Mouse (Mus musculus) lung, adult 18-20 months (tissue): ENCODE measurements at regions not wholly inside any gene's neighbourhood (a gene's known extent, or its start where the extent isn't known, plus 50 kb on each side); places are given as distances from the start of the nearest gene placed in this dataset.

Experiments used
- DNase-seq, 2 experiments: peaks; one replicate each; pipeline ENCODE4 v3.0.0; 2022; ENCODE audit warnings: mixed read lengths in 2 of 2

- no peak for DNase-seq
These were observed 132.7 kb upstream of the Foxn2 start for GRCm38 (mm10) chr17:88307826-88308225.

GRCm38 (mm10) chr17:88312876-88313275 lies 127.6 kb upstream of the Foxn2 start:
- DNase-seq, result no peak

GRCm38 (mm10) chr17:88316213-88316967 lies 124.1 kb upstream of the Foxn2 start:
- DNase-seq, result no peak

DNA sequence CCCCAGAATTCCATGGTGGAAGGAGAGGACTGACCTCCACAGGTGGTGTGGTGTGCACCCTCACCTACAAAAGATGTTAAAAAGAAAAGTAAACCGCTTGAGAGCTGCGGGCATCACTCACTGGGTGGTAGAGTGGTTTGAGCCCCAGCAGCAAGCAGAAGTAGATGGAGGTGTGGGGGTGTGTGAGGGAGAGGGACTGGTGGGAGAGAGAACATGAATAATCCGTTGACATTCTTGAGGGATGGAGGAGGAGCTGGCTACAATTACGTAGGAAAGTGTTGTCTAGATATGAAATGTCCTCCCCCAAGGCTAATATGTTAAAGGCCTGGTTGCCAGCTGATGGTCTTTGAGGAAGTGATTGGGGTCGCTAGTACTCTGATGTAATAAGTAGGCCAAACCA lies 123.2 kb upstream of the Foxn2 start:
- DNase-seq, result no peak

DNA sequence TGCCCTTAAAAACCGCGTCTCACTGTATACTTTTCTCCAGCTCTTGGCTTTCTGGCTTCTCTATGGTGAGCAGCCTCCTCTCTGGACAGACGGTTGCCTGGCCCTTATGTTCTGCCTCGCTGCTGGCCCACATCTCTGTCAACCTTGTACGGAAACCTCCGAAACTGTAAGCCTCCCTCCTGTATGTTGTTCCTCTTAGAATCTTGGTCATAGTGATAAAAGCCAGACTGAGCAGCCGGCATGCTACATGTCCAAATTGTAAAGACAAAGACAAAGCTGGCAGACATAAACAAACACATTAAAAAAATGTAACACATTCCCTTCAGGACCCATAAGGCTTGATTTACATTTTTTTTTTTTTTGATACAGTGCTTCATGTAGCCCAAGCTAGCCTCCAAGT lies 122.7 kb upstream of the Foxn2 start:
- no peak for DNase-seq

- peak in 1 of 2 experiments; percentile 12 for DNase-seq
These were observed 122.2 kb upstream of the Foxn2 start for GRCm38 (mm10) chr17:88318207-88318791.

DNA sequence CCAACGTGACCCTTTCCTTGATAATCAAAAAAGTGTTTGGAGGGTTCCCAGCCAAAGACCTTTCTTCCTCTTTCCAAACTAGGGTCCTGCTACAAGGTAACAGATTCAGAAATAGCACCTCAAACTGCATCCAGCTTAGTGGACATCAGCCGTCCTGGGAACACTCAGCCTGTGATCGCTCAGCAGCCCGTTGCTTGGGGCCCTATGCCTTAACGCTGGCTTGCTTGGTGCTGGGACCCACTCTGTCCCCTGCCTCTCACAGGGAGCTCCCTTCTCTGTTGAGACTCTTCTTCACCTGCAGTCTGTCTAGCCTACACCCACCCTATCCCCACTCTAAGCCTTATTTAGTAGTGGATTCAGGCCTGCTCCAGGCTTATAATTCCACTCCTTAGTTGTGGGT lies 121.6 kb upstream of the Foxn2 start:
- DNase-seq, result no peak

DNA sequence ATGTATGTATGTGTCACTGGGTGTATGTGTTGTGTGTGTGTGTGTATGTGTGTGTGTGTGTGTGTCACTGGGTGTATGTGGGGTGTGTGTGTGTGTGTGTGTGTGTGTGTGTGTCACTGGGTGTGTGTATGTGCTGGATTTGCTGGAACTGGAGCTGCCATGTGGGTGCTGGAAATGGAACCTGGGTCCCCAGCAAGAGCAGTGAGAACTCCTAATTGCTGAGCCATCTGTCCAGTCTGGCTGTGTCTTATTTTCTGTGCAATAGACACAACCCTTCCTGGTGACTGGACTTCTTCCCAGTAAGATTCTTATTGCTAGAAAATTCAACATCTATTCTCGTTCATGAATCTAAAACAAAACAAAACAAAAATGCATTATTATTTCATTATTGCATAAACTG lies 119.8 kb upstream of the Foxn2 start:
- no peak for DNase-seq

GRCm38 (mm10) chr17:88325326-88325909 lies 115.1 kb upstream of the Foxn2 start:
- DNase-seq, result no peak

- DNase-seq, result no peak
These were observed 114.4 kb upstream of the Foxn2 start for GRCm38 (mm10) chr17:88325910-88326739.

DNA sequence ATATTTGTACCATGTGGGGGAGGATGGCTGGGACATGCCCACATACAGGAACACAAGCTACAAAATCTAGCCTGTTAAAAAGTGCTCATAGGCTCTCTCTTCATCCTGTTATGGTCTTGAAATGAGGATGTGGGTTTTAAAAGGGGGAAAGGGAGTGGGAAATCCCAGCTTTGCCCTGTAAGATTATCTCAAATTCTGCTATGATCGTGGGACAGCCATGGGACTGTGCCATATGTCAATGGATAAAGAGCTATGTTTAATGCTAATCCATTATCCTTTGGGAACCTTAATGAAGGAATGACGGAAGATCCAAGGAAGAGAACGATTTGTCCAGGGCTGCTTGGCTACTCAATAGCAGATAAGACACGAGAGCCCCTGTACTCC lies 113.8 kb upstream of the Foxn2 start:
- no peak for DNase-seq

DNA sequence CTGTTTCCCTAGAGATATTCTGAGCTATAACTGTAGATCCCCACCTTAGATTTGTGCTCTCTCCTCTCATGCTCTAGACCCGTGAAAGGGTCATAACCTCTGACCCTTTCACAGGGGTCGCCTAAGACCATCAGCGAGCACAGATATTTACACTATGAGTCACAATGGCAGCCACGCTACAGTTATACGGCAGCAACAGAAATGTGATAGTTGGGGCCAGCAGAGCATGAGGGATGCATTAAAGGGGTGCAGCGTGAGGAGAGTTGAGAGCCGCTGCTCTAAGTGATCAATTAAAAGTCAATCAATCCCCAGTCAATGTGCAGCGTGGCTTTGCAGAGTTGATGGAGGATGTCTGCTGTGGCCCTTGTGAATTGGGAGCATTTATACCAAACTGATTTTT lies 112.7 kb upstream of the Foxn2 start:
- no peak for DNase-seq

- DNase-seq, result no peak
These were observed 111.7 kb upstream of the Foxn2 start for GRCm38 (mm10) chr17:88328807-88329206.

DNA sequence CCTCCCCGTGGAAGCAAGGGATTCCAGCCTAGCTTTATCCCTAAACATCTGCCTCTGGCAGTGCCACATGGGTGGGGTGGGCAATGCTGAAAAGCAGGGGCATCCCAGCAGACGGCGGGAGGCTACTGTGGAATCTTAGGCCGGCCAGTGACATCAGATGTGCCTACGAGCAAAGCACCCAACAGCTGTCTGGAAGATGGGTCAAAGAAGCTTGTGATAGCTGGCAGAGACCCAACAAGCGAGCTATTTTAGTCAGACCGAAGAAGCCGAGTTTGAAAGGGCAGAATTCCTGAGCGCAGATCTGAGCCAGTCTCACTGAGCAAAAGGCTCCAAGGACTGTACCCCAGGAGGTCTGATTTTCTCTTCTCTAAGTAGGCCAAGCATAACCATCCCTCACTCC lies 110.8 kb upstream of the Foxn2 start:
- DNase-seq, result peak; percentile 30 to 56

DNA sequence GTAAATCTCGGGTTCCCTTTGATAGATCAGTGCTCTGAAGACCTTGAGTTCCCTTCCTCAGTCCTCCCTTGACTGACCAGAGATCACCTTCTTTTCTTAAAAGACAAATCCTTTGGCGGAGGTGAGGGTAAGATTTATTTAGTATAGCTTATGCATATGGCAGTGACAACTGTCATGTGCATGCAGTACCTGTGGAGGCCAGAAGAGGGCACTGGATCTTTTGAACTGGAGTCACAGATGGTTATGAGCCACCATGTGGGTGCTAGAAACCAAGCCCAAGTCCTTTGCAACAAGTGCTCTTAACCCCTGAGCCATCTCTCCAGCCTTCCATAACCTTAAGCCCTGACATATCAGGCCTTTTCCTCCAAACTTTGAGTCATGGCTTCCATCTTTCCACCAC lies 110.4 kb upstream of the Foxn2 start:
- no peak for DNase-seq

GRCm38 (mm10) chr17:88333816-88334215 lies 106.7 kb upstream of the Foxn2 start:
- no peak for DNase-seq

GRCm38 (mm10) chr17:88335271-88335670 lies 105.2 kb upstream of the Foxn2 start:
- DNase-seq, result no peak

GRCm38 (mm10) chr17:88336140-88336769 lies 104.3 kb upstream of the Foxn2 start:
- DNase-seq, result peak; percentile 41 to 55

DNA sequence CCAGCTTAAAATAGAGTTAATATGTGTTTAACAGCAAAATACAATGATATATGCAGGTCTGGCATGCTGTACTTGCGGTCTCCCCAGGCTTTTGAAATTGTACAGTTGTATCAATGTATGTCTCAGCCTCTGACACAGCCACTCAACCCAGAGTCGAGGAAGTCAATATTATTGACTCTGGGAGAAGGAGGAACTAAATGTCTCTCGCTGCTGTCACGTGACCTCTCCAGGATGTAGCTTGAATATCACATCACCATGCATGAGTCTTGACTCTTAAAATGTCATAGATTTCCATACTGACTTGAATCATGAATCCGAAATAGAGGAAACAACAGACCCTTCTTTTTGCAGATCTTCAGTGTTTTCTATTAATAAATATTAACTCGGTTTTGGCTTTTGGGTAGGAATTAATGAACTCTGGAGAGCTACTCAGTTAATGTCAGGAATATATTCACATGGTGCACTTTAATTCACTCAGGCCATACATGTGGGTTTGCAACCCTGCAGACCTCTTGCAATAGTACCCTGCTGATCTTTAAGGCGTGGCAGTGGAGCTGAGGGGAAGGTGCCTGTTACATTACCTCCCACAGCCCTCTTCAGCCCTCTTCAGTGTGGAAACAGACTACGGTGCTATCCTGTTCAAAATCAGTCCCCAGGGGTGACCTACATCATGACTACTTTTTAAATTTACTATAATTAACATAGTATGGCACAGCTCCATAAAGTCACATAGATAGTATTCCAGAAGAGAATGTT lies 102.7 kb upstream of the Foxn2 start:
- DNase-seq, result no peak

DNA sequence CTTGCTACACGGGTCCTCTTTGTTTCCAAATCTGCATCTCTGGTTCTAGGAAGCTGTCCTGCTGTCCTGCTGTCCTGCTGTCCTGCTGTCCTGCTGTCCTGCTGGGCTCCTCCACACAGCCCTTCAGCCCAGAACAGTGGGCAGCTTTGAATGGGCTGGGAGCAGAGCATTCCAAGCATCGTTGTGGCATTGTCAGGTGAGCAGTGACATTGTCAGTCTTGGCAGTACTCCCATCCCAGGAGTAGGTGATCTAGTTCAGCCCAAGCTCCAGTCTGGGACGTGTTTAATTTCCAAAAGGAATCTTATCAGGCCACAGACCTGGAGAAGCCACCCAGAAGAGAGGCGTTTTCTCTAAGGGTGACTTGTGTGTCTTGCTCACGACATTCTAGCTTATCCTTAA lies 99.4 kb upstream of the Foxn2 start:
- no peak for DNase-seq

- no peak for DNase-seq
These were observed 98.9 kb upstream of the Foxn2 start for GRCm38 (mm10) chr17:88341599-88341998.

DNA sequence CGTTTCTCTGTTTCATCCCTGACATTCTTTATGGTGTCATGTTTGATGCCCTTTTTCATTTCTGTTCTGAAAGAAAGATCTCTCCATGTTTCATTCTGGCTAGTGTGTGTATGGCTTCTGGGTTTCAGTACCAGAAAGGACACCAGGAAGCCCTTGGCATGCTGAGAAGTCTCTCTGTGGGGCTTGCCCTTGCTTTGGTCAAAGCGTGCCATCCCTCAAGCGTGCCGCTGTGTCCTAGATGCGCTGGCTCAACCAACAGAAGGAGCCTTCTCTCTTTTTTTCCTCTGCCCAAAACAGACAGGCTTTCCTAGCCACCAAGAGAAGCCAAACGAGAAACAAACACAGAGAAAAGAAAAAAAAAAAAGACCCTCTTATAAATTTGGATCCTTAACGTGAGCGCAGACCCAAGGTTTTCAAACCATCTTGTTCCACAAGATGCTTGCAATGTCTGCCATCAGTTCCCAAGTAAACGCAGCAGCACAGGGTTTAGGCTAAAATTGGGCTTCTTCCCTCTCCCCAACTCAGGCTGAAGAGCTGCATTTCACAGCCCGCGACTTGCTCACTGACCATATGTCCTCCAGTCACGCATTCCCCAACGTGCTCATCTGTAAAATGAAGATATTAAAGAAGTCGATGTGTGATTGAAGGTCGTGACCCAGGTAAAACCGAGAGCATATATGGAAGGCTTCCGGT lies 97.3 kb upstream of the Foxn2 start:
- no peak for DNase-seq
